Mouse (Mus musculus): ENCODE measurements around the gene Gm12394.
A peak's percentile ranks its signal among the peaks of the same experiment; 100 is the strongest.
"Not testable (repeated sequence)": the region's sequence is repeated elsewhere in the genome, so short reads cannot be mapped to it uniquely, and the experiment has no call there.

Gm12394 gene

DNA sequence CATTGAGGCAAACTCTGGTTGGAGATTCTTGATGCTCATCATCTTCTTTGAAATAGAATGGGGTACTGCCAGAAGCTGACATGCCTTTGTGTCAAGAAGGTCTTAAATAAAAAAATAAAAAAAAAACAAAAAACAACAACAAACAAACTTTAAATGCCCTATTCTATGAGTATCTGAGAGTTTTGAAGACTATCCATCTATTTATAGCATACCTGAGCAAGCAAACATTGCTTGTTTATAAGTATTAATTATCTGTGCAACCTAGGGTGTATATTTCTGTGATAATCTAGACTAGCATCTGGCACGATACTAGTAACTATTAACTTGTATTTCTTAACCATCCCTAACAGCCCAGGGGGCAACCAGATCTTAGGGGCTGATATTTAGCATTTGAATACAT lies at the start of gene Gm12394:
Gene Gm12394 (minus strand): TSS at position 101 of the 400 bp plus-strand sequence.
- not testable (repeated sequence) for DNase-seq

DNA sequence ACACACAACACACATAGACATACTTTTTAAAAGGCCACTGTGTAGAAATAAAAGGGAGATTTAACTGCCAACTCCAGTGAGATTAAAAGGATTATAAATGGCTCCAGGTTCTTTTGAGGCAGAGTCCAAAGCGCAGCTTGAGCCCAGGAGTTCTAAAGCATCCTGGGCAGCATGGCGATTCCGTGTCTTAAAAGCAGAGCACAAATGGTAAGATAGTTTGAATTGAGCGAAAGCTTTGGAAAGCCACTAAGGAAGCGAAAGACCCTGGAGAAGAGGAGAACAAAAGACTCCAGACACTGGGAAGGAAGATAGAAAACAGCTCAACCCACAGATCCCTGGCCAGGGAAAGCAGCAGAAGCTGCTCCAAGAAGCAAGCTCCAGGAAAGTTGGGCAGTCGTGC lies 48.4 kb upstream of the Gm12394 start:
- no peak for DNase-seq

DNA sequence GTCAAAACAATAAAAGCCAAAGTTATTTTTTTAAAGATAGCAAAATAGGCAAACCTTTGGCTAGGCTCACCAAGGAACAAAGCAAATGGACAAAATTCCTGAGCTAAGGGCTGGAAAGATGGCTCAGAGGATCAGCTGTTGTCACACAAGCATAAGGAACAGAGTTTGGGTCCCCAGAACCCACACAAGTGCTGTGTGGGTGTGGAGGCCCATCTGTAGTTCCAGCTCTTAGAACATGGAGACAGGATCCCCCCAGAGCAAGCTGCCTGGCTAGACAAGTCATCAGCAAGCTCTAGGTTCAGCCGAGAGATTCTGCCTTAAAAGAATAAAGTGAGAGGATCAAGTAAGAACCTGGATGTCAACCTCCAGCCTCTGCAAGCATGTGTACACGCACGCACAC lies 48.0 kb upstream of the Gm12394 start:
- no peak for DNase-seq

DNA sequence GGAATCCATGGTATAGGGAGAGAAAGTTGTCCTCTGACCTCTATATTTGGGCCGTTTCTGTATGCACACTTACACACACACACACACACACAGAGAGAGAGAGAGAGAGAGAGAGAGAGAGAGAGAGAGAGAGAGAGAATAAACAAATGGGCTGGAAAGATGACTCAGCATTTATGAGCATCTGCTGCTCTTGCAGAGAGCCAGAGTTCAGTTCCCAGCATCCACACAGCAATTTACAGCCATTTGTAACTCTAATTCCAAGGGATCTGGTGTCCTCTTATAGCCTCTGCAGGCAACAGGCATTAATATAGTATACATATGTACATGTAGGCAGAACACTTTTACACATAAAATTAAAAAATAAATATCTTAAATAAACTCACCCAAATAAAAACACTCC lies 47.4 kb upstream of the Gm12394 start:
- DNase-seq: no peak

DNA sequence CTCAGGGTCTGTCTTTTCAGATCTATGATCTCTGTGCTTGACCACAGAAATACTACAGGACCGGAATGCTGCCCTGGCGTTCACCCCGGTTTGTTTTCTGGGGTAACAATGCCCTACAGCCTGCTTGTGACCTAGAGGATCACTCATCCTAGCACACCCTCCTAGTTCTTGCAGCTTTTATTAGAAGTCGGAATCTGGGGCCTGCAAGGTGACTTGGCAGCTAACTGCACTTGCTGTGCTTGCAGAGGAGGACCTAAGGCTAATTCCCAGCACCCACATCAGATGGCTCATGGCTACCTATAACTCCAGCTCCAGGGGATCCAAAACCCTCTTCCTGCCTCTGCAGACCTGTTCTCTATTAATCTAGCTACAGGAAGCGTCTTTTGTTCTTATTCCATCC lies 46.2 kb upstream of the Gm12394 start:
- no peak for DNase-seq

DNA sequence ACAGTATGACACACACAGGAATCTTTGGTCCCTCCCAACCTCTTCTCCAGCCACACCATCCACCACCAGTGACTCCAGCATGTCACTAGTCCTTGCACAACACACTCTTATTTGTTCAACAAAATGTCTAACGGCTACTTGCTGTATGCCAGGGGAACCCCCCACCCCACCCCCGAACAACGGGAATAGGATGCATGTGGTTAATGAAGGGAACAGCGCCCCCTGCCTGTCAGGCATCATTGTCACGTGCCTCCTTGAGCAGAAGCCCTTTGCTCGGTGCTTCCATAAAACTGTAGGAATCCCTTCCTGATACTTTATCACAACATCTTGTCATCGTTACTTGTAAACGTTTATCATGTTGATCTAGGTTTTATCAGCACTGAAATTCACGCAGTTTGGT lies 45.6 kb upstream of the Gm12394 start:
- DNase-seq: peak in 1 of 2 experiments; percentile 11

DNA sequence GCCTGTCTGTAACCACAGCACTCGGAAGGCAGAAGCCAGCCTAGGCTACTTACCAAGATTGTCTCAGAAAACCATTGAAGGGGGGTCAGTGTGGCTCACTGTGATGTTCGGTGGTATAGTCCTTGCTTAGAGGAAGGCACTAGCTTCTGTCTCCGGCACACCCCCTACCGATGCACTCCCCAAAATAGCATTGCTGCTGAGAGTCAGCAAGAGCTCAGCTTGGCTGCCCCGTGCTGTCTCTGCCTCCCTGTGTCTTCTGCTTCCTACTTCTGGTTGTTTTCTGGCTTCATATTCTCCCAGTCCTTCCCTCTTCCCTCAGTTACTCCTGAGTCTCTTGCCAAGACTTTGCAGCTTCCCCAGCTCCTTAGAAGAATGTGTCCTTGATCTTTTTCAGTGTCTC lies 44.3 kb upstream of the Gm12394 start:
- no peak for DNase-seq

DNA sequence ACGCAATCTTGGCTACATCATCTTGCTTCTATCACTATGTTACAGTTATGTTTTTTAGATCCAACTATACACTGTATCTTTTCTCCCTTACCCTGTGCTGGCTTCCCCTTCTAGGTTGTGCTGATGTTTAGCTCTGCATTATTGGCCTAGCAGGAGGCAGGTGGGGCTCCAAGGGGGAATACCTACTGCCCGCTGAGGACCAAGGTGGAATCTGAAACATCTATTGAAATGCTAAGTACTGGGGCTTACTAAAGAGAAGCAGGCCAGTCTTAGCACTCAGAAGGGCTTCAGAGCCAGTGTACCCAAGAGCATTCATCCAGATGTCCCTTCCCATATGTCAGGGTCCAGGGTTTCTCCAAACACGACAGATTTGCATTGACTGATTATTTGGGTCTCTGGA lies 42.3 kb upstream of the Gm12394 start:
- no peak for DNase-seq

DNA sequence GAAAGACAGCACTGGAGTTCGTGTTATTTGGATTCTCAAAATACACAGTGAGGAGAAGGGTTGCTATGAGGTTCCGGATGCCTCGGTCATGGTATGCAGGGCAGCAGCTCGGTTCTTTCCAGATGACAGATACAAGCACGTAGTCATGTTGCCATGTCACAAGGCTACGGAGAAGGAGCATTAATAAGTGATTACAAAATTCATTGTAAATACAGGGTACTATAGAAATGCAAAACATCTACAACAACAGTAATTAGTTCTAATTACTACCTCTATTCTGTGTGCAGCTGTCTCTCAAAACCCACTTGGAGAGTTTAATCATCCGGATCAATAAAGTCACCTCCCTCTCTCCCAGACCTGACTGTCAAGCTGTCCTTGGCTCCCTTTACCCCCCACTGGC lies 38.5 kb upstream of the Gm12394 start:
- DNase-seq: no peak

DNA sequence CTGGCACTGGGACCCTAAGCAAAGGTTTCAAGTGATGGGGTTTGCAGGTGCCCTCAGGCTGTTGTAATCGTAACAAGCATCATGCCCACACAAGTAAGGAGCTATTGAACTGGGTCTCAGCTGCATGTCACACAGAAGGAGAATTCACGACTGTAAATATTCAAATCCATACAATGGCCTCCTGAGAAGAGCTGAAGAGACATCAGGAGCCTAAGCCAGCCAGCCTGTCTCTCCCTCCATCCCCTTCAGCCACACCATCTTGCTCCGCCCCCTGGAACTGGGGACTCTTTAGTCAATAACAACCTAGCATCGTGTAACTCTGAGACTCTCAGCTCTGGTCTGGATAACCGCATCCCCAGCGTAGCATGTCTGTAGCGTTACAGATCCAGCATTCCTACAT lies 34.6 kb upstream of the Gm12394 start:
- DNase-seq: no peak

DNA sequence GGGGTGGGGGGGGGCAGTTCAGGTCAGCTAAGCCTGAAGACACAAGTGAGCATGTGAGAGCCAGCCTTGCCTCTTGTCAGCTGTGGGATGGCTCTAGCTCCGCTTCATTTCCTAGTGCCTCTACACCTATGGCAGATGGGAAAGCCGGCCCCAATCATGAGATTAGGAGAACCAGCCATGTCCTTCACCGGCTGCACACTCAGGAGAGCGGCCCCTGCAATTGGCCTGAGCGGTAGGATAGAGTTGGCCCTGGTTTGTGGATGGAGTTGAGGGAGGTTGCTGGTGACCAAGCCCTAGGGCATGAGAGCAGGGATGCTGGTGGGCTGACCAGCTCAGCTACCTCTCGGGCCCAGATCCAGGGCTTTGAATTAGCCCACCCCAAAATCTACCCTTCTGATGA lies 32.2 kb upstream of the Gm12394 start:
- no peak for DNase-seq

DNA sequence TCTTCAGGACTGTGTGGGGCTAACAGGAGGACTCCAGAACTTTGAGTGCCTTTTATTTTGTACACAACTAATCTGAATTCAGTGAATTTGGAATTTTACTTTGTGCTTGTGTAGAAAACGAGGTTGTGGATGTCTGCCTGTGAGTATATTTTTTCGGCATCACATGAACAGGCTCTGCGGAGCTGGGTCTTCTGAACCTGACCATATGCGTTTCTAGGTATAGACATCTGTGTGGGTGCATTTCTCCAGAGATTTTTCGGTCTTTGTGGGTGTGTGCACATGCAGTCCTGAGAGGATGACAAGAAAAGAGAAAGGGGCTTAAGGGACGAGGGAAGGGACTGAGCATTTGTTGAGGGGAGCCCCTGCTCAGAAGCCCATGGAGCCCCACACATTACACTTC lies 30.4 kb upstream of the Gm12394 start:
- no peak for DNase-seq

DNA sequence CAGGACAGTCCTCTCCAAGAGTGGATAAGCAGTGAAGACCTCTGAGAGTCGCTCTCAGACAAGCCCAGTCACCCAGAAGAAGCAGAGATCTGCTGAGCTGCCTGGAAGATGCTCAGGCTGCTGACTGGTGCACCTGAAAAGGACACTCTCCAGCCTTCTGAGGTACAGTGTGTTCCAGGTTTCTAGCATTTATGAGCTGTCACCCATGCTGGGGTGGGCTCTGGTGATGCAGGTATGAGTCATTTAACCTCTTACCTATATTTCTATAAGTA lies 24.0 kb upstream of the Gm12394 start:
- DNase-seq: no peak

DNA sequence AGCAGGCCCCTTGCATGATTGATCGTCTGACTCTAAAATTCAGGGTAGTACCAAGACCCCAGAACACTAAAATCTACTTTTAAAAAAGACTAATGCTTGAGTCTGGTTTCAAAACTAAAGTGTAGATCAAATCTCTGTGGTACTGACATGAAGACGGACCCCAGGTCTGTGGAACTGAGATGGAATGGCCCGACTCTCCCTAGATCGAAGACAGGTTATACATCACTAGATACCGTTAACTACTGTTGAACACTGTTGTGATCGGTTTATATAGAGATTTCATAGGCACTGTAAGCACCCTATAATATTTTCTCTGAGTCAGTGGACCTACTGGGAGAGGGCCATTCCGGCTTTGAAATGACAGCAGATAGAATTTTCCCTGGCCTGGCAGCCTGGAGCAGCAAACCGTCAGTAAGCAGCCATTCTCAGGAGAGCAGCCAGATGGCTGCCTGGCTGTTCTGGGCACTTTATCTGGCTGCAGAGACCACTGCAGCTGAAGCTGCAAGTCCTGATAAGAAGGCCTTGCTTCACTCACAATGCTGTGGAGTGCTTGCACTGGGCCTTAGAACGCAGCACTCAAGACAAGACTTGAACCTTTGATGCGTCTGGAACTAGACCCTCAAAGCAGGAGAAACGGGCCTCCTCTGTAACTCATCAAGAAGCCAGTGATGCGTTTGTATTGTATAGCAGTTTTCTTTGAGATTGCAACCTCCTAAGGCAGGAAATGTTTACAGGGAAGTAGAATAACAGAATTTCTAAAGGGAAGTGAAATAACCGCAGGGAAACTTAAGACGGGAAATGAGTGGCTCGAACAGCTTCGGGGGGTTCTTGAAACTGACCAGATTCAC lies 23.5 kb upstream of the Gm12394 start:
- no peak for DNase-seq

DNA sequence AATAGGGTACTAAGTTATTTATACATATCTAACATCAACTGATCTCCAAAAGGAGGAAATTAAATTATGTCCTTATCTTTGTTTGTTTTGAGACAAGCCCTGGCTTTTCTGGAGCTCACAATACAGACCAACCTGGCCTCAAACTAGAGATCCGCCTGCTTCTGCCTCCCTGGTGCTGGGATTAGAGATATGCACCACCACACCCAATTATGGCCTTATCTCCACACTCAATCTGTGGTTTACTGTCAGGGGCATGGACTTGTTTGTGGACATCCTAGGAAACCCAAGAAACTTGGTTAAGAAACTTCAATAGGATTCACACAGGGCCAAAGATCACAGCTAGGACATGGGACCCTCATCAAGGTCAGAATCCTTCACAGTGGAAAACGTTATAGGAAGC lies 21.1 kb upstream of the Gm12394 start:
- DNase-seq: no peak

DNA sequence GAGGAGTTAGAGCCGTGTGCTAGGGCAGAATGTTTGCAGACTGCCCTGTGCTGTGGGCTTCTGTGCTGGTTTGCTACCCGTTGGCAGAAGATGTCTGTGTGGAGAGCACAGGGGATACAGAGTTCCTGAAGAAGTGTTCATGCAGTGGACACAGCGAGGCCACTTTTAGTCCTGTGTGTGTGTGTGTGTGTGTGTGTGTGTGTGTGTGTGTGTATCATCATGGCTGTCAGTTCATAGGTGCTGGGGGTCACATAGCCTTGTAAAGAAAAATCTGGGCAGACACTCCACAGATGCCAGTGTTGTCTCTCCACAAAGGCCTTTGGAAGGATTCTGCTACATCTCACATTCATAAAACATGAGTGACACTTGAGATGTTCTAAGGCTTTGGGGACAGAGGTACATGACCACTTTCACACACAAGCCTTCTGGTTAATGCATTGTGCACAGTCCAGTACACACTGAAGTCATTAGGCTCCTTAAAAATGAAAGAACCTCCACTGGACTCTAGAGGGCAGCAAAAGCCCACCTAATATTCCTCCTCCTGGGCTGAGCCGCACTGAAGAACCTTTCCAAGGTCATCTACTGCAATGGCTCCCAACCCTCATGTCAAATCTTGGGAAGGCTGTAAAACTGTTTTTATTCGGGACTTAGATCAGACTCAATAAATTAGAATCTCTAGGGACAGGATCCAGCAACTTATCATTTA lies 20.2 kb upstream of the Gm12394 start:
- peak; percentile 45 to 60 for DNase-seq

DNA sequence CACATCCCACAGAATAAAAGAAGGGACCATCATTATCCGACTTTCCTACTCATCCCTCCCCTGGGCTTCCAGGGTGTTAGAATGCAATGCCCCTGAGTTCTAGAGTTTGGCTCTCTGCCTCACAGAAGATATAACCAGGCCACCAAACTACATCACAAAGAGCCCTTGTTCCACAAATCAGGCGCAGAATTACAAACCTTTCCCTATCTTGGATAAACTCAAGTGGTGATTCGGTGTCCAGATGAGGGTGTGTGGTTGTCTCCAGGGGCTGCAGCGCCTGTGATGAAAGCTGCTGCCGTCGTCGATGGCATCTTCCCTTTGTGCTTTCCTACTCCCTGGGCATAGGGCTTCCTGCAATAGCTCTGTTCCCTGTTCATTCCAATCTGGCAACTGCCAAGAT lies 17.6 kb upstream of the Gm12394 start, which contains the start of gene Fam205c:
Gene Fam205c (minus strand): TSS at position 101 of the 400 bp plus-strand sequence.
- DNase-seq: no peak

DNA sequence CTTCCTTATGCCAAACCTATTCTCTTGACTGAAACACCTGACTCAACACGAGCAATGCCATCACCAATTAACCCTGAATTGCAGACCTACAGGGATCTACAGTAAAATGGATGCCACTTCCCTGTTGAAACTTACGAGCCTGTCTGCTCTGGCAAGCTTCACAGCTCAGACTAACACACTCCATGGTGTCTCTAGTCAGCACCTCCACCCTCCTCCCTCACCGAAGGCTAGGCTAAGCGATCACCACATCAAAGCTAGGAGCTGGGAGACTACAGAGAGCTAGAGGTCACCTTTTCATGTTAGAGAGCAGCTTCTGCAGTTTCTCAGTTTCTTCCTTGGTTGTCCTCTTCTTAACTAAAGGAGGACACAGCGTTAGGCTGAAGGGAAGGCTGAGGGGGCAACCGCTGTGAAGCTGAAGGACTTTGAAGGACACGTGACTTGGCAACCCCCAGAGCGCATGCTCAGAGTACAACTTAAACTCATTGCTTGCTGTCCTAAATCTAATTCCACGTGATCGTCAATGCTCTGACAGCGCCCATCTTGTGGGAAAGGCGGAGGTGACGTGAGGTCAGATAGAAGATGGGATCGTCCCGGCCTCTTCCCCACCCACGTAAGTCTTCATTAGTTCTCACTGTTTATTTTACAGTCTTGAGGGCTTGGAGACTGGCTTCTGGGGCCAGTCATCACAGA lies 16.3 kb upstream of the Gm12394 start:
- no peak for DNase-seq

DNA sequence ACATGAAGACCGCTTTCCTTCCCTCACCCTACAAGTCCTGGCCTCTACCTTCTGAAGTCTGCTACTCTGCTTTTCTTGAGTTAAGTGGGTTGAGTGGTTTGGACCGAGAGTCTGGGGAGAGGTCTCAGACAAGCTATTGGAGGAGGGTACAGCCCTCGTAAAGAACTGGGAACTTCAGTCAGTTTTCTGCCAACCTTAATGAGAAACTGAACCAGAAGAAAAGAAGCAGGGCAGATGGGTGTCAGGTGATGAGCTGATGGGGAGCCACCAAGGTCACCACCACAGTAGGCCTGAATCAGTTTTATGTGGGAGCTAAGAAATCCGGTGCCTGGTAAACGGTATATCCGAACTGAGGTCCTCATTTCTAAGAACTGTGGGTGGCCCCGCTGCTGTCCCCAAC lies 15.6 kb upstream of the Gm12394 start:
- no peak for DNase-seq

DNA sequence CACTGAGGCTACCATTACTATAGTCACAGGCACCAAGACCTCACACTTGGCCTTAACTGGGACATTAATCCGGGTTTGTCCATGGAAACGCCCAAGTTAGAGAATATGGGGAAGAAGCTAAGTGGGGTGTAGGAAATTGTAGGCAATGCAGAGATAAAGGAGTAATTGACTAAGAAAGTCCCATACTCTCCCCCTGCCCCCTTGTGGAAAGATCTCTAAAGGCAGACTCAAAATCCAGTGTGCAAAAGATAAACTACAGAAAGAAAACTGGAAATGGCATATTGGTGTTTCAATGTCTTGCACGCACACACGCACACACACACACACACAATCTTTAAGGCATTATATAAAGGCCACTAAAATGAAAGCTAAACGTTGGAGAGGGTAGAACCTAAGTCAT lies 14.2 kb upstream of the Gm12394 start:
- DNase-seq: no peak

DNA sequence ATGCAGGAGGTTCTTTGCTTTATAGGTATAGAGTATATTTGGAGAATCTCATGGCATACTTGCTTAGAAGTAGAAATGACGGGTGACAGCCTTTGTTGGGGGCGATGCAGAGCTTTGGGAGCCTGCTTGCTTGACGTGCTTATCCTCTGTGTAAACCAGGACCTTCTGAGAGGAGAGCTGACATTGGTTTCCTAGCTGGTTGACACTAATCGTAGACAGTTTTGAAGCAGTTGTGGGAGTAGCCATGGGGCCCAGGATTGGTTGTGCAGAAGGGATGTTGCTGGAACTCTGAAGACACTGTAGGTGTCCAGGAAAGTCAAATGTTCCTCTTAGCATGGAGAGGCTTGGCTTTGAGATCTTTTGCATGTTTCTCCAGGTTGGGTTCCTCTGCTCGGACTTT lies 11.6 kb upstream of the Gm12394 start:
- DNase-seq: no peak

DNA sequence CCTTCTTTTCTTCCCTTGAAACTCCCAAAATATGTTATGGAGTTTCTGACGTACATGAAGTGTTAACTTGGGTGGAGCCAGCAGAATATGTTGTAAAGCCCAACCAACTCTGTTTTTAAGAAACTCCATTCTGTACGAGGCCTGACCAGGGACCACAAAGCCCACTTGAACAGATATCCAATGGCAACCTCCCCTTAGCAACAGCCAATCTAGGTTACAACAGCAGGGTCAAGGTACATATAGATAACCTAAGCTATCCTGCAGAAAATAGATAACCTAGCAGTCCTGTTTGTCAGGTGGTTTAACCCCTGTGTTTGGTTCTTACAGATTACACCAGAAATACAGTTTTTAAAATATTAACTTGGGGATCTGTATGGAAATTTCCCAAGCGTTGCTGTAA lies 10.8 kb upstream of the Gm12394 start:
- DNase-seq: no peak

DNA sequence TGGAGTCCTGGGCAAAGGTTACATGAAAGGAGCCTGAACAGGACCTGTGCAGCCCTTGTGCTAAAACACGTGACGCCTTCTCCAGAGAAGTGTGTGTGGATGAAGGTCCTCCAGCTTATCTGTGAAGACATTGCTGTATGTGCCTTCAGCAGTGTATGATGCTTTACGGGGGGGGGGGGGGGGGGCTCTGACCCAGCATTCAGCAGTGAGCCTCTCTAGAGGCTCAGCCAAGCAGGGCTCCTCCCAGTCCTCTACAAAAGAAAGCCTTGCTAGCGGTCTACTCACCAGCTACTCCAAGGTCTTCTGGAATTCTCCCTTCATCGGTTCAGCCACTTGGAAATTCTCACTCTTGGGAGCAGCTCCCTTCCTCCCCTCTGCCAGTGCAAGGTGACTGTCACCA lies 6.9 kb upstream of the Gm12394 start:
- DNase-seq: not testable (repeated sequence)

DNA sequence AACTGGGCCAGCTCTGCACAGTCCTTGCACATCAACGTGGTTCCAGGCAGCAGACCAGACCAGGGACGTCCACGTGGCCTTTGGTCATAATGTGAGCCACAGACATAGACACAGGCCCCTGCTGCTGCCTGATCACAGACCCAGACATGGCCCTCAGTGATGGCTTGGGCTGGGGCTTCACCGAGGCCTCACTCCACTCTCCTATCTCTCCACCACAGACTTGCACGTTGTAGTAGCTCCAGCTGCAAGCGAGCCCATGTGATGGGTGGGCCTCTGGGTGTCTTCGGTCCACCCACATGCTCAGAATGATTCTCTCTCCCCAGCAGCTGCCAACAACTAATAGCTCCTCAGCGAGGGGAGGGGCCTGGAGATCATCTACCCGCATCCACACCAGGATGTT lies 3.9 kb upstream of the Gm12394 start:
- not testable (repeated sequence) for DNase-seq

Measured in kidney, postnatal 25 days (tissue).